Mouse (Mus musculus) CD4-positive naive resting alpha-beta T cell, adult 57 days (primary cell): ENCODE measurements around the gene Tex16. TPM values are rescaled to one million over a fixed set of nuclear protein-coding genes. Genes with fewer than 3 reads are reported as not detected.

Source experiments
- total RNA-seq: library from RNA; stranded (reverse); gene quantifications from one replicate; pipeline ENCODE4 v1.2.4, GENCODE M21; 2023

Tex16 gene
- not detected for total RNA-seq

DNA sequence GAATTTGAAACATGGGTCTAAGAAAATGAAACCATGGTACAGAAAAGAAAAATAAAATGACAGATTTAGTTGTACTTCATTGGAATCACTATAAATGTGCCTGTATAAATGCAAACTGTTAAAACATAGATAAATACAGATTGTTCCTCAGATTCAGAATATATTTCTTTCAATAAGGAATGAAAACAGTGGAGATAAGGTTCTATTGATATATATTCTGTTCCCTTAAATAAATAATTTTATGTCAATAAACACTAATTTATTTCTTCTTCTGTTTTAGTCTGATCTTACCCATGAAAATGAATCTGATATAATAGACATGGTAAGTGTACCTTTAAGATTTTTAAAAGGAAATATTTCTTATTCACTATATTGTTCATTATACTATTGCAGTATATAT lies at the start of gene Tex16:
Gene Tex16 (plus strand): TSS at position 301 of the 400 bp plus-strand sequence.

Other genes starting within 250 kb of the Tex16 start
- gene Gm45194, start 119.6 kb upstream of the Tex16 start, total RNA-seq: not detected
- gene 4933403O08Rik, start 228.0 kb downstream of the Tex16 start, total RNA-seq: not detected